In genomic region chrX:137569472-137570188, GRCm38 (mm10) we compare ENCODE assay signal across 11 mouse cellular contexts. TPM values are rescaled to one million over a fixed set of nuclear protein-coding genes. Genes with fewer than 3 reads are reported as not detected.
DNase-seq lines count a peak whose midpoint lies in the region; ATAC-seq and TF ChIP-seq lines count a peak whose summit lies in the region.
"Had no signal": no experiment of that assay in that cellular context is flagged by ENCODE, and none has a peak within 500 bp of the region (broad histone marks: within the 10 kb centered on the region; RNA-seq: fewer than 3 reads in every experiment).

No protein-coding gene starts in this region.

- DNase-seq in heart, postnatal 0 days (ENCODE audit: low spot score), result no peak
- DNase-seq in heart, adult 18-20 months, result no peak
- DNase-seq in gastrocnemius, postnatal 4 days (ENCODE audit: low spot score in 2 of 2), result no peak
- DNase-seq in cerebellum, adult 2 months, result no peak
- no peak for DNase-seq in lung, postnatal 0 days (ENCODE audit: low spot score)

- TF ChIP-seq CTCF in heart, postnatal 0 days (IDR thresholded peaks at IDR 0.05; ENCODE audit: low read depth), result no peak
- no peak for TF ChIP-seq CTCF in cerebellum, adult 2 months (IDR thresholded peaks at IDR 0.05; ENCODE audit: borderline replicate concordance, insufficient read depth, low read depth, low read length)
- TF ChIP-seq CTCF in lung, postnatal 0 days (IDR thresholded peaks at IDR 0.05), result no peak

- no peak for ATAC-seq in heart, postnatal 0 days (ENCODE audit: insufficient read depth, low read depth)
- no peak for ATAC-seq in embryonic facial prominence, embryonic 13.5 days (ENCODE audit: insufficient number of reproducible peaks, insufficient read depth, low FRiP score, low TSS enrichment, low read depth)
- no peak for ATAC-seq in intestine, embryonic 16.5 days
- peak; percentile 65 for ATAC-seq in neural tube, embryonic 15.5 days (ENCODE audit: low FRiP score)
- ATAC-seq in lung, postnatal 0 days, result no peak

- no peak overlapping the region for H3K27ac ChIP-seq in heart, postnatal 0 days (ENCODE audit: low read depth)
- no peak overlapping the region for H3K27ac ChIP-seq in embryonic facial prominence, embryonic 13.5 days
- no peak overlapping the region for H3K27ac ChIP-seq in intestine, embryonic 16.5 days (ENCODE audit: low read length)
- no peak overlapping the region for H3K27ac ChIP-seq in neural tube, embryonic 15.5 days (replicated peaks)
- H3K27ac ChIP-seq in cerebellum, adult 2 months (ENCODE audit: insufficient read depth, low read length), result no peak overlapping the region
- no peak overlapping the region for H3K27ac ChIP-seq in lung, postnatal 0 days (ENCODE audit: low read length)
- H3K27ac ChIP-seq: liver, embryonic 15.5 days had no signal

- H3K9ac ChIP-seq in heart, postnatal 0 days (replicated peaks; ENCODE audit: low read depth, low read length), result no peak overlapping the region
- H3K9ac ChIP-seq in embryonic facial prominence, embryonic 13.5 days, result no peak overlapping the region
- H3K9ac ChIP-seq in intestine, embryonic 16.5 days (ENCODE audit: low read depth, low read length), result no peak overlapping the region
- no peak overlapping the region for H3K9ac ChIP-seq in neural tube, embryonic 15.5 days (replicated peaks)
- H3K9ac ChIP-seq in lung, postnatal 0 days (replicated peaks; ENCODE audit: low read depth), result no peak overlapping the region
- H3K9ac ChIP-seq: liver, embryonic 15.5 days had no signal

- no peaks in the 10 kb centered on the region for H3K4me1 ChIP-seq in heart, postnatal 0 days (ENCODE audit: control insufficient read depth, insufficient read depth)
- no peaks in the 10 kb centered on the region for H3K4me1 ChIP-seq in embryonic facial prominence, embryonic 13.5 days
- H3K4me1 ChIP-seq in intestine, embryonic 16.5 days (ENCODE audit: control insufficient read depth, insufficient read depth, low read length), result no peaks in the 10 kb centered on the region
- peaks cover 4% of the 10 kb centered on the region; the same call in 1 of the 2 replicates for H3K4me1 ChIP-seq in neural tube, embryonic 15.5 days
- no peaks in the 10 kb centered on the region for H3K4me1 ChIP-seq in cerebellum, adult 2 months (ENCODE audit: control insufficient read depth, insufficient read depth, low read length)
- H3K4me1 ChIP-seq in lung, postnatal 0 days (ENCODE audit: insufficient read depth, low read depth, low read length), result no peaks in the 10 kb centered on the region
- H3K4me1 ChIP-seq: liver, embryonic 15.5 days had no signal

- TF ChIP-seq POLR2A in cerebellum, adult 2 months (IDR thresholded peaks at IDR 0.05; ENCODE audit: borderline replicate concordance, insufficient read depth, low read length), result no peak

- H3K36me3 ChIP-seq in heart, postnatal 0 days (replicated peaks; ENCODE audit: control insufficient read depth, insufficient read depth, low read length), result no peaks in the 10 kb centered on the region
- no peaks in the 10 kb centered on the region for H3K36me3 ChIP-seq in embryonic facial prominence, embryonic 13.5 days
- H3K36me3 ChIP-seq in intestine, embryonic 16.5 days (ENCODE audit: control insufficient read depth, insufficient read depth, low read length), result no peaks in the 10 kb centered on the region
- H3K36me3 ChIP-seq in neural tube, embryonic 15.5 days, result no peaks in the 10 kb centered on the region
- H3K36me3 ChIP-seq in lung, postnatal 0 days (ENCODE audit: insufficient read depth, low read length), result no peaks in the 10 kb centered on the region
- H3K36me3 ChIP-seq: liver, embryonic 15.5 days had no signal

- H3K4me2 ChIP-seq in heart, postnatal 0 days (ENCODE audit: low read depth, low read length), result peak overlapping the region; percentile 70
- peak overlapping the region; percentile 72 for H3K4me2 ChIP-seq in embryonic facial prominence, embryonic 13.5 days
- H3K4me2 ChIP-seq in intestine, embryonic 16.5 days (ENCODE audit: low read depth, low read length), result peak overlapping the region; percentile 56
- peak overlapping the region; percentile 82 for H3K4me2 ChIP-seq in neural tube, embryonic 15.5 days
- no peak overlapping the region for H3K4me2 ChIP-seq in lung, postnatal 0 days (replicated peaks; ENCODE audit: low read depth, low read length)
- H3K4me2 ChIP-seq: liver, embryonic 15.5 days had no signal

- peaks cover 15% of the 10 kb centered on the region for H3K27me3 ChIP-seq in heart, postnatal 0 days (ENCODE audit: control insufficient read depth, insufficient read depth, low read length)
- peaks cover 57% of the 10 kb centered on the region for H3K27me3 ChIP-seq in embryonic facial prominence, embryonic 13.5 days
- H3K27me3 ChIP-seq in intestine, embryonic 16.5 days (replicated peaks; ENCODE audit: control insufficient read depth, insufficient read depth, low read length), result peaks cover 30% of the 10 kb centered on the region
- H3K27me3 ChIP-seq in neural tube, embryonic 15.5 days (replicated peaks), result peaks cover 33% of the 10 kb centered on the region
- H3K27me3 ChIP-seq in cerebellum, adult 2 months (ENCODE audit: control insufficient read depth, insufficient read depth, low read length), result no peaks in the 10 kb centered on the region; the same call in 1 of the 2 replicates
- H3K27me3 ChIP-seq in lung, postnatal 0 days (replicated peaks; ENCODE audit: insufficient read depth, low read length), result no peaks in the 10 kb centered on the region
- H3K27me3 ChIP-seq: CH12.LX had no signal

- peak overlapping the region; percentile 40 for H3K4me3 ChIP-seq in heart, postnatal 0 days (ENCODE audit: low read depth, low read length)
- H3K4me3 ChIP-seq in embryonic facial prominence, embryonic 13.5 days, result peak overlapping the region; percentile 46
- H3K4me3 ChIP-seq in intestine, embryonic 16.5 days (ENCODE audit: low read length), result peak overlapping the region; percentile 37; the same call in 1 of the 2 replicates
- peak overlapping the region; percentile 47 for H3K4me3 ChIP-seq in neural tube, embryonic 15.5 days (replicated peaks)
- H3K4me3 ChIP-seq in cerebellum, adult 2 months (replicated peaks; ENCODE audit: insufficient read depth, low read depth, low read length), result no peak overlapping the region
- H3K4me3 ChIP-seq in lung, postnatal 0 days (ENCODE audit: low read depth, low read length), result no peak overlapping the region
- H3K4me3 ChIP-seq: liver, embryonic 15.5 days had no signal

- 22% methylated on average over 21 of the region's 21 CpGs for WGBS in heart, postnatal 0 days
- WGBS in embryonic facial prominence, embryonic 13.5 days, result 26% methylated on average over 21 of the region's 21 CpGs
- WGBS in intestine, embryonic 16.5 days, result 20% methylated on average over 21 of the region's 21 CpGs
- 23% methylated on average over 21 of the region's 21 CpGs for WGBS in neural tube, embryonic 15.5 days
- WGBS in cerebellum, adult 2 months, result 12% methylated on average over 21 of the region's 21 CpGs
- WGBS in lung, postnatal 0 days, result 20% methylated on average over 21 of the region's 21 CpGs

- no peaks in the 10 kb centered on the region for H3K9me3 ChIP-seq in heart, postnatal 0 days (replicated peaks; ENCODE audit: control insufficient read depth, low read length)
- H3K9me3 ChIP-seq in embryonic facial prominence, embryonic 13.5 days, result no peaks in the 10 kb centered on the region
- no peaks in the 10 kb centered on the region for H3K9me3 ChIP-seq in intestine, embryonic 16.5 days (ENCODE audit: control insufficient read depth, low read length)
- H3K9me3 ChIP-seq in neural tube, embryonic 15.5 days (replicated peaks), result no peaks in the 10 kb centered on the region
- no peaks in the 10 kb centered on the region for H3K9me3 ChIP-seq in lung, postnatal 0 days (ENCODE audit: low read length)
- H3K9me3 ChIP-seq: liver, embryonic 15.5 days had no signal

- no peak for TF ChIP-seq EP300 in heart, postnatal 0 days (IDR thresholded peaks at IDR 0.05; ENCODE audit: low read depth)
- no peak for TF ChIP-seq EP300 in lung, postnatal 0 days (IDR thresholded peaks at IDR 0.05)

RNA-seq across cellular contexts. Expression of gene Il1rapl2, which starts 0.8 kb away (rescaled TPM):
- not detected in 2 replicates for total RNA-seq in heart, postnatal 0 days (2014; rRNA removed; ENCODE audit: low replicate concordance)
- polyA plus RNA-seq in heart, postnatal 0 days (2015; fragmentation: Nextera tagmentation; extraction: Ambion mirVana), result 0.07 TPM in 1 of 2 replicates, not detected in the other
- not detected for total RNA-seq in heart, adult 18-20 months (2021)
- polyA plus RNA-seq in embryonic facial prominence, embryonic 13.5 days (2015; fragmentation: Nextera tagmentation; extraction: Ambion mirVana), result 1.1 and 1.7 TPM in 2 replicates
- 0.12 TPM in 2 replicates for polyA plus RNA-seq in intestine, embryonic 16.5 days (2015; fragmentation: Nextera tagmentation; extraction: Ambion mirVana)
- 3.4 and 3.7 TPM in 2 replicates for polyA plus RNA-seq in neural tube, embryonic 15.5 days (2015; fragmentation: Nextera tagmentation; extraction: Ambion mirVana)
- total RNA-seq in gastrocnemius, postnatal 4 days (2021), result under 1 TPM; 0.21 to 0.29 TPM
- polyA plus RNA-seq in cerebellum, adult 2 months (2012; rRNA removed), result 0.41 and 0.43 TPM in 2 replicates
- polyA plus RNA-seq in lung, postnatal 0 days (2015; fragmentation: Nextera tagmentation; extraction: Ambion mirVana), result not detected in 2 replicates
- total RNA-seq: CH12.LX; gastrocnemius, postnatal 10 days had no signal
- polyA plus RNA-seq: liver, embryonic 15.5 days had no signal

Comparison
In these comparisons a context has a peak if more than half of its experiments do, and no peak if none do; other contexts are left out.
1. H3K4me3 ChIP-seq: peak in heart, postnatal 0 days (single experiment), embryonic facial prominence, embryonic 13.5 days (single experiment), intestine, embryonic 16.5 days (single experiment) and neural tube, embryonic 15.5 days (single experiment); none in cerebellum, adult 2 months (single experiment) and lung, postnatal 0 days (single experiment).